Mouse (Mus musculus) T-helper 1 cell (primary cell): ENCODE results near the gene Spata17.

ENCODE experiments used
- in situ Hi-C: fragments of 300-600 bp; cut with MboI, MseI; formaldehyde crosslinking; loops from one replicate; pipeline ENCODE4 v1.15.1; 2025; ENCODE audit warnings: high pct_unique_total_duplicates

The Spata17 gene

GRCm38 (mm10) chr1:187088660-187089395 lies 126.4 kb downstream of the Spata17 start:
- in situ Hi-C loops, result no loop called here

- in situ Hi-C loops, result no loop called here
Measured at GRCm38 (mm10) chr1:187086027-187086426, 129.2 kb downstream of the Spata17 start.

GRCm38 (mm10) chr1:187077352-187077751 lies 137.9 kb downstream of the Spata17 start:
- in situ Hi-C loops, result no loop called here

- in situ Hi-C loops, result no loop called here
Measured at GRCm38 (mm10) chr1:187077043-187077334, 138.3 kb downstream of the Spata17 start.

- in situ Hi-C loops, result no loop called here
Measured at GRCm38 (mm10) chr1:187076198-187077042, 138.8 kb downstream of the Spata17 start.

- in situ Hi-C loops, result no loop called here
Measured at GRCm38 (mm10) chr1:187059874-187060273, 155.4 kb downstream of the Spata17 start.

- in situ Hi-C loops, result no loop called here
Measured at GRCm38 (mm10) chr1:187054333-187054732, 160.9 kb downstream of the Spata17 start.

GRCm38 (mm10) chr1:187053862-187054261 lies 161.4 kb downstream of the Spata17 start:
- in situ Hi-C loops, result no loop called here

GRCm38 (mm10) chr1:187052532-187052931 lies 162.7 kb downstream of the Spata17 start:
- in situ Hi-C loops, result no loop called here

- in situ Hi-C loops, result no loop called here
Measured at GRCm38 (mm10) chr1:187051296-187051695, 164.0 kb downstream of the Spata17 start.

GRCm38 (mm10) chr1:187048681-187049288 lies 166.5 kb downstream of the Spata17 start:
- in situ Hi-C loops, result no loop called here

- in situ Hi-C loops, result no loop called here
Measured at GRCm38 (mm10) chr1:187044726-187045125, 170.5 kb downstream of the Spata17 start.

GRCm38 (mm10) chr1:187039801-187040200 lies 175.5 kb downstream of the Spata17 start:
- in situ Hi-C loops, result no loop called here

- in situ Hi-C loops, result no loop called here
Measured at GRCm38 (mm10) chr1:187035785-187036184, 179.5 kb downstream of the Spata17 start.

GRCm38 (mm10) chr1:187031796-187032195 lies 183.5 kb downstream of the Spata17 start:
- in situ Hi-C loops, result no loop called here

- in situ Hi-C loops, result no loop called here
Measured at GRCm38 (mm10) chr1:187028841-187029240, 186.4 kb downstream of the Spata17 start.

- in situ Hi-C loops, result no loop called here
Measured at GRCm38 (mm10) chr1:187020011-187020410, 195.3 kb downstream of the Spata17 start.

- in situ Hi-C loops, result no loop called here
Measured at GRCm38 (mm10) chr1:187016116-187016515, 199.1 kb downstream of the Spata17 start.

GRCm38 (mm10) chr1:187015673-187016072 lies 199.6 kb downstream of the Spata17 start:
- in situ Hi-C loops, result no loop called here

GRCm38 (mm10) chr1:187014141-187014540 lies 201.1 kb downstream of the Spata17 start:
- in situ Hi-C loops, result no loop called here

GRCm38 (mm10) chr1:187011601-187012000 lies 203.7 kb downstream of the Spata17 start:
- in situ Hi-C loops, result no loop called here

GRCm38 (mm10) chr1:187010071-187010470 lies 205.2 kb downstream of the Spata17 start:
- in situ Hi-C loops, result no loop called here

GRCm38 (mm10) chr1:187008236-187008635 lies 207.0 kb downstream of the Spata17 start:
- in situ Hi-C loops, result no loop called here
